ENCODE assay signal across 7 mouse cellular contexts in the genomic region with DNA sequence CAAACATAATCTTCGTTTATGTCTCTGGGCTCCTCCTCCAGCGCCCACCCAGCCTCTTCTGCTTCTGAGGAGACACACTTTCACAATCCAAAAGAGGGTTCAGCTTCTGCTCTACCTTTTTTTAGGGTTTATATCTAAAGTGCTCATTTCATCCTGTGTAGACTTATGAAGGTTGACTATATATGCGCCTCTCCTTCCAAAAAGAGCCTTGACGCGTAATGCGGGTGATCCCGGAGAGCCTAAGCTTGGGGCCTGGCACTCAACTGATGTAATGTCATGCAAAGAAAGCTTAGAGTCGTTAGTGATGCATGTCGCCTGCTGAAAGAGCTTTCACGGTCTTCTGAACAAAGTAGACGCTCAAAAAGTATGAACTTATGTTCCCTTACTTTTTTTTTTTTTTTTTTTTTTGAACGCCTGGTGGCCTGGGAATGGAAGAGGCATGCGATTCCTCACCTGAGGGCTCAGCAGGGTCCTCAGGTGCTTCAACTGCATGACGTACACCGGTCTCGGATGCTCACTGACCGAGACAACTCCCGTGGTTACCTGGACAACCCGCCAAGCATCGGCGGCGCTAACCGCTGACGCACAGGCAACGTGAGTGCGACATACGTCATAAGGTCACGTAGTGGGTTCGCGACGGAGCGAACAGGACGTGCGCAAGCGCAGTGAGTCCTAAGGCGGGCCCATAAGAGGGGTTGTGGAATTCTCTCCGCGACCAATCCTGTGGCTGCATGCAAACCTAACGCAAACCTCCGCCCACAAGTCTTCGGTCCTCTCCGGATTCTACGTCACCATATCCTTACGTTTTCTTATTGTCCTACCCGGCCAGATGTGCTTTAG. TPM values are rescaled to one million over a fixed set of nuclear protein-coding genes. Genes with fewer than 3 reads are reported as not detected.
DNase-seq lines count a peak whose midpoint lies in the region; ATAC-seq lines count a peak whose summit lies in the region.

Gene Ift172, minus strand, starts transcription at position 596 of the 840 bp plus-strand sequence.

- ATAC-seq in intestine, embryonic 15.5 days: peak; percentile 96

- H3K4me2 ChIP-seq in intestine, embryonic 15.5 days (replicated peaks): peak within 1 kb of the TSS; percentile 78

- H3K36me3 ChIP-seq in intestine, embryonic 15.5 days: 0 out of 2 replicates have a peak, but pooled peaks cover 9% of the 10 kb centered on the region
- peaks cover 35% of the 10 kb centered on the region for H3K36me3 ChIP-seq in midbrain, embryonic 10.5 days

- H3K9me3 ChIP-seq in intestine, embryonic 15.5 days: no peaks in the 10 kb centered on the region
- H3K9me3 ChIP-seq in midbrain, embryonic 10.5 days (replicated peaks): no peaks in the 10 kb centered on the region

- 2% methylated on average over 45 of the region's 45 CpGs for WGBS in intestine, embryonic 15.5 days
- WGBS in midbrain, embryonic 10.5 days: 3% methylated on average over 45 of the region's 45 CpGs

- H3K4me3 ChIP-seq in intestine, embryonic 15.5 days (replicated peaks): peak within 1 kb of the TSS; percentile 51
- H3K4me3 ChIP-seq in midbrain, embryonic 10.5 days: peak within 1 kb of the TSS; percentile 61

- peak within 1 kb of the TSS; percentile 48 for H3K27ac ChIP-seq in intestine, embryonic 15.5 days
- H3K27ac ChIP-seq in midbrain, embryonic 10.5 days (replicated peaks): peak within 1 kb of the TSS; percentile 82

- DNase-seq in adrenal gland, adult 2 months: peak; percentile 98
- DNase-seq in embryo, embryonic 11.5 days (ENCODE audit: low read depth, low spot score): peak; percentile 99
- peak; percentile 91 to 96 for DNase-seq in gastrocnemius, postnatal 36 days
- peak; percentile 95 to 99 for DNase-seq in left cerebral cortex, postnatal 25 days (ENCODE audit: low spot score in 2 of 2)
- peak; percentile 96 for DNase-seq in midbrain, embryonic 10.5 days (ENCODE audit: low spot score)
- peak; percentile 95 for DNase-seq in right cerebral cortex, postnatal 4 days

- H3K9ac ChIP-seq in intestine, embryonic 15.5 days: peak within 1 kb of the TSS; percentile 56

- no peaks in the 10 kb centered on the region for H3K27me3 ChIP-seq in intestine, embryonic 15.5 days (replicated peaks)
- H3K27me3 ChIP-seq in midbrain, embryonic 10.5 days (ENCODE audit: low read depth, poor library complexity, severe bottlenecking): no peaks in the 10 kb centered on the region

- intact Hi-C loops in gastrocnemius, postnatal 36 days (cut with DNase I): no loop called here
- intact Hi-C loops in left cerebral cortex, postnatal 25 days (cut with DNase I): loop anchor here (2.0 to 10.0 kb wide), 2 partner anchors 70 to 326 kb away; partner anchors contain the start of genes Ppm1g, Preb and Tcf23

- H3K4me1 ChIP-seq in intestine, embryonic 15.5 days (replicated peaks): peaks cover 15% of the 10 kb centered on the region; the same call in 1 of the 2 replicates
- peaks cover 36% of the 10 kb centered on the region for H3K4me1 ChIP-seq in midbrain, embryonic 10.5 days

RNA-seq across cellular contexts. Expression of gene Ift172, which starts in this region (rescaled TPM):
- 10 to 100 TPM; 28.9 to 38.1 TPM for total RNA-seq in adrenal gland, adult 2 months (2021)
- polyA plus RNA-seq in adrenal gland, adult 2 months (2012; rRNA removed): 29.5 and 30.1 TPM in 2 replicates
- 10 to 100 TPM; 20.3 to 26.3 TPM for total RNA-seq in gastrocnemius, postnatal 36 days (2021)
- polyA plus RNA-seq in intestine, embryonic 15.5 days (2015; fragmentation: Nextera tagmentation; extraction: Ambion mirVana): 20.1 and 21.4 TPM in 2 replicates
- total RNA-seq in left cerebral cortex, postnatal 25 days (2021): 10 to 100 TPM; 78.8 to 91.5 TPM
- 33.8 and 40.6 TPM in 2 replicates for polyA plus RNA-seq in midbrain, embryonic 10.5 days (2016; fragmentation: Nextera tagmentation; extraction: Ambion mirVana)

Comparison
In these comparisons a context has a peak if more than half of its experiments do, and no peak if none do; other contexts are left out.
1. Peak in every context shown above with its lines: DNase-seq, ATAC-seq, H3K4me3 ChIP-seq and H3K27ac ChIP-seq.